Mouse (Mus musculus): ENCODE data around the gene Sirt4.

DNA sequence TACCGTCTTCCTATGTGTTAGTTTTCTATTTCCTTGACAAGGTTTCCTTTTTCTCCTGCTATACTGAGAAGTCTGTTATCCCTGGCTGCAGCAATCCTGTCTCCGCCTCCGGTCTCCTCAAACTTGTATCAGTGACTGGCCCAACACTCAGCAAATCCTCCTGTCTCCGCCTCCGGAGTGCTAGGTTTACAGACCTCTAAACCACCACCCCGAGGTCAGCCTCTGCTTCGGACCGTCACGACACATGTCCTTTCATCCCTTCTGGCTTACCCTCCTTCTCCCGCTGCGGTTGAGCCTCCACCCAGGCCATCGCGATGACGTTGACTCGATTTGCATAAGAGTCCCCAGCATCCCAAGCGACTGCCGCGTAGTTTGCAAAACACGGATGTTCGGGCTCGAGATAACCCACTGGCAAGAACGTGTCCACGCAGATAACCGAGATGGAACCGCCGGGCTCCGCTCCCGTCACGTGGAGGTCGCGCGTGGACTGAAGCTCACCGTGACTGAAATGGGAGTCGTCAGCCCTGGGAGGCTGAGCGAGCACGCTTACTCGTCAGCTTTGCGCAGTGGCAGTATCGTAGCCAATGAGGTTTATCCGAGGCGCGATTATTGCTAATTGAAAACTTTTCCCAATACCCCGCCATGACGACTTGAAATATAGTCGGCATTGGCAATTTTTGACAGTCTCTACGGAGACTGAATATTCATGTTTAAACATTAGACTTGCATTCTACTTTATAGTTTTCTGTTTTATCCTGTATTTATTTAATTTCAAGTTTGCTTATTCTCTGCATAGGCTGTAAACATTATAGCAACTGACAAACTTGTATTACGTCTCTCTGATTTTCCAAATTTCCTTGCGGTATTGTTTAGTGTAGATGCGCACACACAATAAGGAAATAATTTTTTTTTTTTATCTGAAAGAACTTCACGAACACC, 5.4 kb upstream of the Sirt4 start:
- TF ChIP-seq CTCF (IDR thresholded peaks at IDR 0.05; ENCODE audit: control insufficient read depth, insufficient read depth, insufficient read length) (no peak), MAX (IDR thresholded peaks at IDR 0.05) (peak; percentile 36), USF1 (IDR thresholded peaks at IDR 0.05; ENCODE audit: low read depth) (no peak), FOSL1 (IDR thresholded peaks at IDR 0.05; ENCODE audit: insufficient read depth, low read length, poor library complexity, severe bottlenecking) (no peak), CEBPB (IDR thresholded peaks at IDR 0.05; ENCODE audit: low read depth) (peak; percentile 86)
